Mouse (Mus musculus): ENCODE measurements around the gene Efna5. TPM values are rescaled to one million over a fixed set of nuclear protein-coding genes. Genes with fewer than 3 reads are reported as not detected.

Gene Efna5
- polyA plus RNA-seq, 1 experiment: 0.46 TPM

DNA sequence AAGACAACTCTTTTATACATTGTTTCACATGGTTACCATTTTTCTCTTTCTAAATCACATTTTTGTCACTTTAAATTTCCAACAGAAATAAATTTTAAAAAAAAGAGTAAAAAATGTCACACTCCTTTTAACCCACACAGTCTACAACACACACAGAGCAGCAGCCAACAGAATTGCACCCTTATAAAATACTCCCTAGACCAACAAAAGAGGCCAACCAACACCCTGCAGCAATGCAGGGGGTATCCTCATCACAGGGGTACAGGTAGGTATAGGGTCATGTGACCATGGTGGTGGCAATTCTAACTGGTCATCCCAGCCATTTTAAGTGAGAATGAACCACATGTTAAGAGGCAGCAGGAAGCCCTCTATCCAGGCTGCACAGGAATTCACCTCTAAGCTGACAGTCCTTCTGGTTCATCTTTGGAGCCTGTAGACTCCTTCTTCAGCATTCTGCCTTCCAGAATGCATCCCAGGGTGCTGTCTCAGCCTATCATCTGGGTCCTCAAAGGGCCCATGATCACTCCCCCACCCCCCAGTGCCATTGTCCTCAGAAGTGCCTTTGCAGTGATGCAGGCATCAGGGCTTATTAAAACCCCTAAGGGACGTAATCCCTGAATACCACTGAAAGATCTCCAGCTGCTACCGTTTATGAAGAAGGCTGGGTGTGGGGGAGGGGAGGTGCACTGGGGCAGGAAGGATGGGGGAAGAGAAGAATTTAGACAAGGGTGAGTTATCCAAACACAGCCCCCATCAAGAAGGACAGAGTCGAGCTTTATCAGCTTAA lies 28.1 kb downstream of the Efna5 start:
- Histone ChIP-seq H3K36me3 (ENCODE audit: control insufficient read depth, insufficient read depth, low read length) (no peaks in the 10 kb centered on the region), H3K27ac (ENCODE audit: insufficient read depth, low read depth, low read length) (no peak overlapping the region), H3K27me3 (ENCODE audit: control insufficient read depth, insufficient read depth, low read length) (no peaks in the 10 kb centered on the region), H3K4me3 (ENCODE audit: low read depth, low read length) (no peak overlapping the region), H3K4me1 (ENCODE audit: control insufficient read depth, insufficient read depth, insufficient read length, low read length) (no peaks in the 10 kb centered on the region)
- WGBS: 33% methylated on average over 3 of the region's 3 CpGs
- TF ChIP-seq CTCF (IDR thresholded peaks at IDR 0.05; ENCODE audit: extremely low read depth, insufficient read length, insufficient replicate concordance, low read depth, low read length) (no peak), POLR2A (IDR thresholded peaks at IDR 0.05; ENCODE audit: low read depth, low read length) (no peak)

DNA sequence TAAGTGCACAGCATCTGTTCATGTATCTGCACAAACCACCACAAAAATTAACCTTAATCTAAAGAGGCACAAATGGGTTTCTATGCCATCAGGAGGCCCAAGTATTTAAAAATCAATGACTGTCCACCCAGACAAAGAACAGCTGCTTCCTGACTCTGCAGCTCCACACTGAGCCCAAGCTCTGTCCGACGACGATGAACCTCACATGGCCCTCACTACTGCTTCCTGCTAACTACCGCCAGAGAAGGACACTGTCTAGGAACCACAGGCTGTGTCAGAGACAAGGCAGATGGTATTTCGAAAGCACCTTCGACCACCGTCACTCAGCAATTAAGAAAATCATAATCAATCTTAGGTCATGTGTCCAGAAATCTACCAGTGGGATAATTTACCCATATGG lies 29.8 kb downstream of the Efna5 start:
- no peak overlapping the region for H3K27ac ChIP-seq (ENCODE audit: insufficient read depth, low read depth, low read length)
- no peak overlapping the region for H3K4me3 ChIP-seq (ENCODE audit: low read depth, low read length)
- H3K36me3 ChIP-seq (ENCODE audit: control insufficient read depth, insufficient read depth, low read length): no peaks in the 10 kb centered on the region
- no peaks in the 10 kb centered on the region for H3K27me3 ChIP-seq (ENCODE audit: control insufficient read depth, insufficient read depth, low read length)
- TF ChIP-seq CTCF (IDR thresholded peaks at IDR 0.05; ENCODE audit: extremely low read depth, insufficient read length, insufficient replicate concordance, low read depth, low read length): no peak
- TF ChIP-seq POLR2A (IDR thresholded peaks at IDR 0.05; ENCODE audit: low read depth, low read length): no peak
- 63% methylated on average over 7 of the region's 7 CpGs for WGBS
- no peaks in the 10 kb centered on the region for H3K4me1 ChIP-seq (ENCODE audit: control insufficient read depth, insufficient read depth, insufficient read length, low read length)

DNA sequence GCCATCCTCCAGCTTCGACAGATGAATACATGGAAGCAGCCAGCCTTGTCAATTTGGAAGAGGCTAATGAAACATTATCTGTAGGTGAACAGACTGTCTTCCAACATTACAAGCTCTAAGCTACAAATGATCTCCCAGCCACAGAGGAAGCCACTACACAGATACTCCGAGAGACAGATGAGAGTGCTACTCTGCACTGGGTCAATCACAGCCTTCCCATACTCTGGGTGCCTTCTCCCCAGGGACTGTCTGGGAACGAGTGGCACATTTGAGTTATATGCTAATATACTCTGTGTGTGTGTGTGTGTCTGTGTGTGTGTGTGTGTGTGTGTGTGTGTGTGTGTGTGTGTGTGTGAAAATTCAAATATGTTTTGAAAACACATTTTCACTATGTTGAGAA lies 30.5 kb downstream of the Efna5 start:
- TF ChIP-seq CTCF (IDR thresholded peaks at IDR 0.05; ENCODE audit: extremely low read depth, insufficient read length, insufficient replicate concordance, low read depth, low read length) (no peak), POLR2A (IDR thresholded peaks at IDR 0.05; ENCODE audit: low read depth, low read length) (no peak)
- Histone ChIP-seq H3K4me1 (ENCODE audit: control insufficient read depth, insufficient read depth, insufficient read length, low read length) (no peaks in the 10 kb centered on the region), H3K4me3 (ENCODE audit: low read depth, low read length) (no peak overlapping the region), H3K27ac (ENCODE audit: insufficient read depth, low read depth, low read length) (no peak overlapping the region), H3K27me3 (ENCODE audit: control insufficient read depth, insufficient read depth, low read length) (no peaks in the 10 kb centered on the region), H3K36me3 (ENCODE audit: control insufficient read depth, insufficient read depth, low read length) (no peaks in the 10 kb centered on the region)
- 69% methylated on average over 3 of the region's 3 CpGs for WGBS

DNA sequence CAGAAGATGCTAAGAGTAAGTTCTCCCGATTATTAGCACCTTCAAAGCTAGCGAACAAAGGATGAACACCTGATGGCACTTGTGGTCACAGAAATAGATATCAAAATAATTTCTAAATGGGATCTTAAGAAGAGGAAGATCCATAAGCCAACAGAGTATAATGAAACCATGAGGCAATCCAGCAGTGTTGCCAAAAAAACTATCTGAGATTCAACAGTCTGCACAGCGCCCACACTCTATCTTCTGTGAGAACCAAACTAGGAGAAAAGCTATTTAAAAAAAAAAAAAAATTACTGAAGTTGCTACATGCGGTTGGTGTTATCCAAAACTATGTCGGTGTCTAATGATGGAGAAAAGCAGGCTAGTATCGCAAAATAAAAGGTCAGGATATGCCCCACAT lies 31.4 kb downstream of the Efna5 start:
- H3K27ac ChIP-seq (ENCODE audit: insufficient read depth, low read depth, low read length): no peak overlapping the region
- no peaks in the 10 kb centered on the region for H3K36me3 ChIP-seq (ENCODE audit: control insufficient read depth, insufficient read depth, low read length)
- no peaks in the 10 kb centered on the region for H3K4me1 ChIP-seq (ENCODE audit: control insufficient read depth, insufficient read depth, insufficient read length, low read length)
- H3K27me3 ChIP-seq (ENCODE audit: control insufficient read depth, insufficient read depth, low read length): no peaks in the 10 kb centered on the region
- no peak overlapping the region for H3K4me3 ChIP-seq (ENCODE audit: low read depth, low read length)
- WGBS: 84% methylated on average over 6 of the region's 6 CpGs
- TF ChIP-seq CTCF (IDR thresholded peaks at IDR 0.05; ENCODE audit: extremely low read depth, insufficient read length, insufficient replicate concordance, low read depth, low read length): no peak
- TF ChIP-seq POLR2A (IDR thresholded peaks at IDR 0.05; ENCODE audit: low read depth, low read length): no peak

DNA sequence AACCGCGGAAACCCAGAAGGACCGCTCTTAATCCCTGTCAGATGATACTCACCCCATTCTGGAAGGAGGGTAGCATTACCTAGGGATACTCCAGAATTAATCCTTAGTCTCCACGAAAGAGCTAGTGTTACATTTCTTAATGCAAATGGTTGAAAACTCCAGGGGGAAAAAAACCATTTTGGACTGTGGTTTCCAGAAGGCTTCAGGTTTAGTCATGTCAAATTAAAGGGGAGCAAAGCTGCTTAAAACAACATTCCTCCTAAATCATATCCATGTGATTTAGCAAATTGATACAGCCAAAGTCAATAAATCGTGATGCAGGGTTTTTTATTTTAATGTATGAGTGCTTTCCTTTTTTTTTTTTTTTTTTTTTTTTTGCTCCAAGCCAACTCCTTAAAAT lies 35.5 kb downstream of the Efna5 start:
- no peak overlapping the region for H3K4me3 ChIP-seq (ENCODE audit: low read depth, low read length)
- no peaks in the 10 kb centered on the region for H3K27me3 ChIP-seq (ENCODE audit: control insufficient read depth, insufficient read depth, low read length)
- TF ChIP-seq POLR2A (IDR thresholded peaks at IDR 0.05; ENCODE audit: low read depth, low read length) (no peak), CTCF (IDR thresholded peaks at IDR 0.05; ENCODE audit: extremely low read depth, insufficient read length, insufficient replicate concordance, low read depth, low read length) (no peak)
- H3K36me3 ChIP-seq (ENCODE audit: control insufficient read depth, insufficient read depth, low read length): no peaks in the 10 kb centered on the region
- WGBS: 79% methylated on average over 5 of the region's 5 CpGs
- no peaks in the 10 kb centered on the region for H3K4me1 ChIP-seq (ENCODE audit: control insufficient read depth, insufficient read depth, insufficient read length, low read length)
- no peak overlapping the region for H3K27ac ChIP-seq (ENCODE audit: insufficient read depth, low read depth, low read length)

DNA sequence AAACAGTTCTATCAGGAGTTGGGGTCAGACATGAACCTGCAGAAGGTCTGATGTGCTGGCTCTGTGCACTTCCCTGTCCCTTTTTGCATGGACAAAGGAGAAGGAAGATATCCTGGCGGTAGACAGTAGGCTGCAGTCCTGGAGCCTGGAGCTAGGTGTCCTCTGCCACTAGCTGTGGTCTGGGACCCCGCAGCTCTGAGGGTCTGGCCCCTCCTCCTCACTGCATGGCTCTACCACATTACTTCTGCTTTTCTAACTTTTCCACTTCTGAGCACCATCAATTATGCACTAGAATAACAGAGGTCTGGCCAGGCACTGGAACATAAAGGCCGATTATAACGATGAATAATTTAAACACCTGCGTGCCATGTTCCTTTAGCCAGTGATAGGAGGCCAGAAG lies 36.8 kb downstream of the Efna5 start:
- H3K4me3 ChIP-seq (ENCODE audit: low read depth, low read length): no peak overlapping the region
- H3K27me3 ChIP-seq (ENCODE audit: control insufficient read depth, insufficient read depth, low read length): no peaks in the 10 kb centered on the region
- no peaks in the 10 kb centered on the region for H3K36me3 ChIP-seq (ENCODE audit: control insufficient read depth, insufficient read depth, low read length)
- no peak overlapping the region for H3K27ac ChIP-seq (ENCODE audit: insufficient read depth, low read depth, low read length)
- TF ChIP-seq CTCF (IDR thresholded peaks at IDR 0.05; ENCODE audit: extremely low read depth, insufficient read length, insufficient replicate concordance, low read depth, low read length) (no peak), POLR2A (IDR thresholded peaks at IDR 0.05; ENCODE audit: low read depth, low read length) (no peak)
- WGBS: 71% methylated on average over 5 of the region's 5 CpGs
- H3K4me1 ChIP-seq (ENCODE audit: control insufficient read depth, insufficient read depth, insufficient read length, low read length): no peaks in the 10 kb centered on the region

DNA sequence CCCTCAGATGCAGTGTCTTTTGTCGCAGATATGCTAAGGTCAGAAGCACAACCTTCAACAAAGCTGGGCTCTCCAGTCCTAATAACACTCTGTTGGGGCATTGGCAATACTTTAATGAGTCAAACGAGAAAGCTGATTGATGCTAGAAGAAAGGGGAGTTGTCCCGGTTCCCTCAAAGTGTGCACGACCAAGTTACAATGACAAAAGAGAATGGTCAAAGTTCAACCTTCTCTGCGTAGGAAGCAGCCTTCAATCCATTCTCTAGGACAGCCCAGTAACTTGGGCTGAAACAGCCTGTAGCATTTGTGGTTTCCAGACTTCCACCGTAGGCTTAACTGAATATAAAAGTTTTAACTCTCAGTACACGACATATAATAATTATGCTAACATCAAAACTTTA lies 43.8 kb downstream of the Efna5 start:
- Histone ChIP-seq H3K4me1 (ENCODE audit: control insufficient read depth, insufficient read depth, insufficient read length, low read length) (no peaks in the 10 kb centered on the region), H3K27me3 (ENCODE audit: control insufficient read depth, insufficient read depth, low read length) (no peaks in the 10 kb centered on the region), H3K36me3 (ENCODE audit: control insufficient read depth, insufficient read depth, low read length) (no peaks in the 10 kb centered on the region), H3K4me3 (ENCODE audit: low read depth, low read length) (no peak overlapping the region), H3K27ac (ENCODE audit: insufficient read depth, low read depth, low read length) (no peak overlapping the region)
- no peak for TF ChIP-seq POLR2A (IDR thresholded peaks at IDR 0.05; ENCODE audit: low read depth, low read length)
- no peak for TF ChIP-seq CTCF (IDR thresholded peaks at IDR 0.05; ENCODE audit: extremely low read depth, insufficient read length, insufficient replicate concordance, low read depth, low read length)
- WGBS: 50% methylated on average over 7 of the region's 7 CpGs
